Mouse (Mus musculus) kidney, postnatal 25 days (tissue): ENCODE data around the gene Zswim3.
A peak's percentile ranks its signal among the peaks of the same experiment; 100 is the strongest.
"Not testable (repeated sequence)": the region's sequence is repeated elsewhere in the genome, so short reads cannot be mapped to it uniquely, and the experiment has no call there.

Experiments
- DNase-seq, 2 experiments: peaks; one replicate each; pipeline ENCODE4 v3.0.0; 2021; ENCODE audit warnings: mixed read lengths in 2 of 2

The Zswim3 gene

GRCm38 (mm10) chr2:164857101-164857821 is 52.4 kb downstream of the Zswim3 start, which contains the start of gene Pltp:
TSS of gene Pltp (minus strand) at chr2:164857711.
- DNase-seq = peak; percentile 56 to 66

- no peak for DNase-seq
Observed at GRCm38 (mm10) chr2:164857842-164858553, 53.1 kb downstream of the Zswim3 start.

- DNase-seq = no peak
Observed at GRCm38 (mm10) chr2:164859155-164859554, 54.3 kb downstream of the Zswim3 start.

- DNase-seq = peak; percentile 64 to 88
Observed at GRCm38 (mm10) chr2:164859640-164860432, 54.9 kb downstream of the Zswim3 start.

- no peak for DNase-seq
Observed at GRCm38 (mm10) chr2:164861094-164861493, 56.2 kb downstream of the Zswim3 start.

GRCm38 (mm10) chr2:164862179-164862861 is 57.4 kb downstream of the Zswim3 start:
- DNase-seq = peak; percentile 73 to 77

- DNase-seq = not testable (repeated sequence)
Observed at GRCm38 (mm10) chr2:164863411-164863810, 58.5 kb downstream of the Zswim3 start.

- DNase-seq = no peak
Observed at GRCm38 (mm10) chr2:164864593-164864992, 59.7 kb downstream of the Zswim3 start.

- DNase-seq = peak; percentile 72 to 78
Observed at GRCm38 (mm10) chr2:164866741-164867551, 62.0 kb downstream of the Zswim3 start.

GRCm38 (mm10) chr2:164867566-164867965 is 62.7 kb downstream of the Zswim3 start:
- peak in 1 of 2 experiments; percentile 53 for DNase-seq

- DNase-seq = no peak
Observed at GRCm38 (mm10) chr2:164868491-164868890, 63.6 kb downstream of the Zswim3 start.
